Mouse (Mus musculus) small intestine, adult 2 months (tissue): Measurements from ENCODE around the gene Gsdma.

Experiments used
- CTCF ChIP-seq: fragments of 200-500 bp; IDR thresholded peaks from 2 replicates; pipeline ENCODE4 v1.5.1; 2012; ENCODE audit warnings: low read depth, mild to moderate bottlenecking, control low read depth, inconsistent platforms, low read length, moderate library complexity, mixed read lengths; ENCODE audit not compliant: insufficient replicate concordance, insufficient read length; ENCODE audit errors: extremely low read depth
- POLR2A ChIP-seq: fragments of 200-500 bp; IDR thresholded peaks from 2 replicates; pipeline ENCODE4 v1.6.1; 2012; ENCODE audit warnings: low read depth, mild to moderate bottlenecking, control low read depth, inconsistent platforms, low read length, moderate library complexity

GRCm38 (mm10) chr11:98717904-98718303 lies 53.8 kb downstream of the Gsdma start:
- TF ChIP-seq CTCF = peak; percentile 82
- TF ChIP-seq POLR2A = no peak
